Mouse (Mus musculus): Measurements from ENCODE around the gene a. TPM values are rescaled to one million over a fixed set of nuclear protein-coding genes. Genes with fewer than 3 reads are reported as not detected.

a gene
- total and polyA plus RNA-seq, 3 experiments, result 0.44 TPM; not detected in 2

DNA sequence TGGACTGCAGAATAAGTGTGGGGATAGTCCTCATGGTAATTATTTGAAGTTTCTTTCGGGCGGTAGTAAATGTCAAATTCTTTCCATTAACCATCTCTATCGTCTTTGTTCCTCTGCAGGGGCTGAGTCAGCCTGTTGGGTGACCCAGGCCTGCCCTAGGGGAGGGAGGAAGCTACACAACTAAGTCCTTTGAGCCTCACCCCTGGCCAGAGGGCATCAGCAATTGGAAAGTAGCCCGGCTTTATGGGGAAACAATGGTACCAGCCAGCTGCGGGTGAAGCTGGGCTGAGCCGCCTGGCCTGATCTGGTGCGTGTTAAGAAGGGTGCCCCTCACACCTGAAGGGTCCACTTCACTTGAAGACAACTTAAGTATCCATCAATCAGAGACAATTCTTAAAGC is 308.2 kb downstream of the a start:
- peaks cover 5% of the 10 kb centered on the region for H3K27me3 ChIP-seq (ENCODE audit: insufficient read depth, low read length)
- ATAC-seq (ENCODE audit: extremely low read depth, insufficient number of reproducible peaks, low FRiP score, poor library complexity, severe bottlenecking), result no peak
- no peak for DNase-seq (ENCODE audit: low spot score)
- no peaks in the 10 kb centered on the region for H3K9me3 ChIP-seq (replicated peaks)
- no peaks in the 10 kb centered on the region for H3K36me3 ChIP-seq (replicated peaks)
- no peak overlapping the region for H3K4me3 ChIP-seq (ENCODE audit: low read depth, low read length)
- TF ChIP-seq POLR2AphosphoS5 (IDR thresholded peaks at IDR 0.05; ENCODE audit: insufficient replicate concordance, low read depth, low read length), result no peak
- peaks cover 2% of the 10 kb centered on the region; the same call in 1 of the 2 replicates for H3K4me1 ChIP-seq (ENCODE audit: insufficient read depth, low read depth, low read length)

DNA sequence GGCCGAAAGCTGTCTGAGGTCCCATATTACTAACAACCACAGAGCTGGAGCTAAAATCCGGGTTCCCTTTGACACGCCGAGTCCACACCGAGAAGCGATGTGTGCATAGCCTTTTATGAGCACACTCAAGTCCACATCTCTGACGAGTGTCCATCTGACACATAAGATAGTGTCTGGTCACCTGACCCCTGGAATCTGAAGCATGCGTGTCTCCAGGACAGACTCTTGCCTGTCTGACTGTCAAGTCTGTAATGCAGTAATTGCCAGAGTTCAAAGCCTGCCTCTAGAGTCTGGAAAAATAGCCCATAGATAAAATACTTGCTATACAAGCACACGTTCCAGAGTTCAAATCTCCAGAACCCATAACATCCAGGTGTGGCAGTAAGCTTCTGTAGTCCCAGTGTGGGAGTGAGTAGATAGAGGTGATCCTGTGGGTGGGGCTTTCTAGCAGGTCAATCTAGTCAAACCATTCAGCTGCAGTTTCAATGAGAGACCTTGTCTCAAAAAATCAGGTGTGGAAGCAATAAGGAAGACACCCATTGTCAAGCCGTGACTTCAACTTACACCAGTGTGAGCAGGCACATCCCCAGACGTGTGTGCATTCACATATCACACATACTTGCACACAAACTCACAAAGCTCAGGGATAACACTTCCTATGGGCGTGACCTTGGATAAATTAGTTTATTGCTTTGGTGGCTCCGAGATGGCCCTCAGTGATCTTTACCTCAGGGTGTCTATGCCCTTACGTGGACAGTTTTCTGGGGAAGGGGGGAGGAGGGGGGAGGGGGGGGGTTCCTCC is 309.0 kb downstream of the a start:
- Histone ChIP-seq H3K4me1 (ENCODE audit: insufficient read depth, low read depth, low read length) (peaks cover 2% of the 10 kb centered on the region; the same call in 1 of the 2 replicates), H3K27me3 (ENCODE audit: insufficient read depth, low read length) (peaks cover 5% of the 10 kb centered on the region), H3K9me3 (replicated peaks) (no peaks in the 10 kb centered on the region), H3K36me3 (replicated peaks) (no peaks in the 10 kb centered on the region), H3K4me3 (ENCODE audit: low read depth, low read length) (no peak overlapping the region)
- DNase-seq (ENCODE audit: low spot score) (no peak), ATAC-seq (ENCODE audit: extremely low read depth, insufficient number of reproducible peaks, low FRiP score, poor library complexity, severe bottlenecking) (no peak)
- TF ChIP-seq POLR2AphosphoS5 (IDR thresholded peaks at IDR 0.05; ENCODE audit: insufficient replicate concordance, low read depth, low read length) (no peak), TAL1 (conservative IDR thresholded peaks at IDR 0.05; ENCODE audit: low read depth, low read length) (no peak), GATA1 (IDR thresholded peaks at IDR 0.05; ENCODE audit: borderline replicate concordance, low read length) (no peak), CTCF (IDR thresholded peaks at IDR 0.05; ENCODE audit: low read depth, low read length) (no peak), GATA2 (IDR thresholded peaks at IDR 0.05; ENCODE audit: borderline replicate concordance, low read depth, low read length) (no peak)

Other genes starting within 250 kb of the a start
- gene 1700003F12Rik, start 244.3 kb upstream of the a start, total RNA-seq (2014; fragmentation: Nextera tagmentation), result not detected in 2 replicates
- not detected in 2 replicates for gene 1700003F12Rik, start 244.3 kb upstream of the a start, total RNA-seq (2017)
- 0.13 TPM in 1 of 2 replicates, not detected in the other for gene 1700003F12Rik, start 244.3 kb upstream of the a start, polyA plus RNA-seq (2012)
- gene Actl10, start 239.6 kb upstream of the a start, total RNA-seq (2014; fragmentation: Nextera tagmentation), result 0.53 TPM in 1 of 2 replicates, not detected in the other
- gene Actl10, start 239.6 kb upstream of the a start, total RNA-seq (2017), result 0.22 and 0.41 TPM in 2 replicates
- not detected in 2 replicates for gene Actl10, start 239.6 kb upstream of the a start, polyA plus RNA-seq (2012)
- 13.0 and 13.2 TPM in 2 replicates for gene Necab3, start 232.5 kb upstream of the a start, total RNA-seq (2014; fragmentation: Nextera tagmentation)
- 6.8 and 7.6 TPM in 2 replicates for gene Necab3, start 232.5 kb upstream of the a start, total RNA-seq (2017)
- gene Necab3, start 232.5 kb upstream of the a start, polyA plus RNA-seq (2012), result 9.8 and 11.6 TPM in 2 replicates
- 31.9 and 32.5 TPM in 2 replicates for gene E2f1, start 221.5 kb upstream of the a start, total RNA-seq (2014; fragmentation: Nextera tagmentation)
- gene E2f1, start 221.5 kb upstream of the a start, total RNA-seq (2017), result 13.9 and 15.6 TPM in 2 replicates
- 93.1 and 94.6 TPM in 2 replicates for gene E2f1, start 221.5 kb upstream of the a start, polyA plus RNA-seq (2012)
- gene Pxmp4, start 187.7 kb upstream of the a start, total RNA-seq (2014; fragmentation: Nextera tagmentation), result 20.7 and 22.6 TPM in 2 replicates
- gene Pxmp4, start 187.7 kb upstream of the a start, total RNA-seq (2017), result 35.7 and 41.5 TPM in 2 replicates
- 5.4 and 6.2 TPM in 2 replicates for gene Pxmp4, start 187.7 kb upstream of the a start, polyA plus RNA-seq (2012)
- gene Zfp341, start 178.1 kb upstream of the a start, total RNA-seq (2014; fragmentation: Nextera tagmentation), result 5.4 and 7.4 TPM in 2 replicates
- 0.93 TPM in 2 replicates for gene Zfp341, start 178.1 kb upstream of the a start, total RNA-seq (2017)
- gene Zfp341, start 178.1 kb upstream of the a start, polyA plus RNA-seq (2012), result 10.2 and 11.1 TPM in 2 replicates
- gene 4930519P11Rik, start 178.0 kb upstream of the a start, total RNA-seq (2014; fragmentation: Nextera tagmentation), result not detected in 2 replicates
- 0.52 TPM in 1 of 2 replicates, not detected in the other for gene 4930519P11Rik, start 178.0 kb upstream of the a start, total RNA-seq (2017)
- 1.5 and 1.7 TPM in 2 replicates for gene 4930519P11Rik, start 178.0 kb upstream of the a start, polyA plus RNA-seq (2012)
- 57.9 and 66.2 TPM in 2 replicates for gene Chmp4b, start 139.7 kb upstream of the a start, total RNA-seq (2014; fragmentation: Nextera tagmentation)
- gene Chmp4b, start 139.7 kb upstream of the a start, total RNA-seq (2017), result 99.8 and 102 TPM in 2 replicates
- gene Chmp4b, start 139.7 kb upstream of the a start, polyA plus RNA-seq (2012), result 110 and 144 TPM in 2 replicates
- not detected in 2 replicates for gene Gm14214, start 21.4 kb upstream of the a start, total RNA-seq (2014; fragmentation: Nextera tagmentation)
- not detected in 2 replicates for gene Gm14214, start 21.4 kb upstream of the a start, total RNA-seq (2017)
- not detected in 2 replicates for gene Gm14214, start 21.4 kb upstream of the a start, polyA plus RNA-seq (2012)
- 117 and 122 TPM in 2 replicates for gene Raly, start 306 bp upstream of the a start, total RNA-seq (2014; fragmentation: Nextera tagmentation)
- gene Raly, start 306 bp upstream of the a start, total RNA-seq (2017), result 173 and 196 TPM in 2 replicates
- 597 and 823 TPM in 2 replicates for gene Raly, start 306 bp upstream of the a start, polyA plus RNA-seq (2012)
- gene Eif2s2, start 101.5 kb downstream of the a start, total RNA-seq (2014; fragmentation: Nextera tagmentation), result 237 and 243 TPM in 2 replicates
- 132 and 155 TPM in 2 replicates for gene Eif2s2, start 101.5 kb downstream of the a start, total RNA-seq (2017)
- gene Eif2s2, start 101.5 kb downstream of the a start, polyA plus RNA-seq (2012), result 12.7 and 21.4 TPM in 2 replicates
- not detected in 2 replicates for gene Gm14226, start 226.9 kb downstream of the a start, total RNA-seq (2014; fragmentation: Nextera tagmentation)
- 0.06 and 0.11 TPM in 2 replicates for gene Gm14226, start 226.9 kb downstream of the a start, total RNA-seq (2017)
- not detected in 2 replicates for gene Gm14226, start 226.9 kb downstream of the a start, polyA plus RNA-seq (2012)

Data from G1E (cell line).